Mouse (Mus musculus): ENCODE results near the gene Ercc8. TPM values are rescaled to one million over a fixed set of nuclear protein-coding genes. Genes with fewer than 3 reads are reported as not detected.

The Ercc8 gene
- polyA plus RNA-seq, 1 experiment from 2014 or later = 19.4 TPM

DNA sequence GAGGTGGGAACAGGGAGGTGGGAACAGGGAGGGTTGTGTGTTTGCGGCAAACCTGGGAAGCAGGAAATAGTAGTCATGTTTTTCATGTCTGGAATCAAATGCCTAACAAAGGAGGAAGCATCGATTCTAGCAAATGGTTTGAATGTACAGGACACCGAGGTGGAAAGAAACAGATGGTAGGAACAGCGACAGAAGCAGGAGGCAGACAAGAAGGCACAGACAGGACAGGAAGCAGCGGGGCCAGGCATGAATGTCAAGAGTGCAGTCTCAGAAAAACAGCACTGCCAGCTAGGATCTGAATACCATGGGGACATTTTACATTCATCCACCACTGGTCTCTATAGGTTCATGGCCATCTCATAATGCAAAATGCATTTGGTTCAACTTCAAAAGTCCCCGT, 36.9 kb downstream of the Ercc8 start:
- ATAC-seq (replicated peaks; ENCODE audit: low FRiP score, low TSS enrichment, low read depth) (no peak), DNase-seq (ENCODE audit: low spot score) (no peak)
- 82% methylated on average over 6 of the region's 6 CpGs for WGBS
- no peak overlapping the region for H3K27ac ChIP-seq (ENCODE audit: low read depth)
- no peaks in the 10 kb centered on the region for H3K27me3 ChIP-seq (replicated peaks; ENCODE audit: control insufficient read depth, insufficient read depth, low read length)
- no peaks in the 10 kb centered on the region for H3K4me1 ChIP-seq (replicated peaks; ENCODE audit: control insufficient read depth, insufficient read depth, low read length)
- no peak overlapping the region for H3K4me2 ChIP-seq (ENCODE audit: low read length)
- no peaks in the 10 kb centered on the region for H3K9me3 ChIP-seq (ENCODE audit: control insufficient read depth, low read length)
- H3K36me3 ChIP-seq (ENCODE audit: control insufficient read depth, insufficient read depth, low read length) = peaks cover 16% of the 10 kb centered on the region
- no peak overlapping the region for H3K4me3 ChIP-seq (ENCODE audit: low read depth, low read length)
- H3K9ac ChIP-seq (ENCODE audit: low read length) = no peak overlapping the region

DNA sequence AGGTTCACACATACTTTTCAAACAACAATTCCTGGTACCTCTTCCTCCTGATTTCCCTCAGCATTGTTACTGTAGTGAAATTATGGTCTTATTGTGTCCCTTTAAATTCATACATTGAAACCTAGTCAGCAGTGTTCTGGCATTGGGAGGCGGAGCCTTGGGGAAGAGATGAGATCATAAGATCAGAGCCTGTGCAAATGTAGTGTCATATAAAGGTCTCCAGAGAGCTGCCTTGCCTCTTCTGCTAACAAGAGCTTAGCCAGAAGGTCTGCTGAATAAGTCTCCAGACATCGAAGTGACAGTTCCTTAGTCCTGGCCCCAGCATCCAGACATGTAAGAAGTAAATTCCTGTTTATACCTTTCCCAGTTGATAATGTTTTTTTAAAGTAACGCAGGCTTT, 46.3 kb downstream of the Ercc8 start:
- Histone ChIP-seq H3K27me3 (replicated peaks; ENCODE audit: control insufficient read depth, insufficient read depth, low read length) (no peaks in the 10 kb centered on the region), H3K36me3 (ENCODE audit: control insufficient read depth, insufficient read depth, low read length) (no peaks in the 10 kb centered on the region), H3K9me3 (ENCODE audit: control insufficient read depth, low read length) (no peaks in the 10 kb centered on the region), H3K4me2 (ENCODE audit: low read length) (no peak overlapping the region), H3K27ac (ENCODE audit: low read depth) (no peak overlapping the region), H3K9ac (ENCODE audit: low read length) (no peak overlapping the region), H3K4me3 (ENCODE audit: low read depth, low read length) (no peak overlapping the region), H3K4me1 (replicated peaks; ENCODE audit: control insufficient read depth, insufficient read depth, low read length) (no peaks in the 10 kb centered on the region)
- DNase-seq (ENCODE audit: low spot score) (no peak), ATAC-seq (replicated peaks; ENCODE audit: low FRiP score, low TSS enrichment, low read depth) (no peak)
- 62% methylated on average over 3 of the region's 3 CpGs for WGBS

DNA sequence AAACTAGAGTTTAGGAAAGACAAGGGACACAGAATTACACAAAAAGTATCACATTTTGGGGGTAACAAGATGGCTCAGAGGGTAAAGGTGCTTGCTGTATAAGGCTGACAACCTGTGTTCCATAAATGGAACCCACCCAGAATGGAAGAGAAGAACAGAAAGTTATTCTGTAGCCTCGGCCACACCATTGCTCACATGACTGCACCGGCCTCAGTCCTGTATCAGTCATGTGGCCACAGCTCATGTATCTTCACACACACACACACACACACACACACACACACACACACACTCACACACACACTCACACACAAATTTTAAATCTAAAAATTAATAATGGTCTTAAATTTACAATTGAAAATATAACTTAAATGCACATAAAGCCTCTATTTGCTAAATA, 48.9 kb downstream of the Ercc8 start:
- Histone ChIP-seq H3K4me3 (ENCODE audit: low read depth, low read length) (no peak overlapping the region), H3K9me3 (ENCODE audit: control insufficient read depth, low read length) (no peaks in the 10 kb centered on the region), H3K9ac (ENCODE audit: low read length) (no peak overlapping the region), H3K36me3 (ENCODE audit: control insufficient read depth, insufficient read depth, low read length) (no peaks in the 10 kb centered on the region), H3K27me3 (replicated peaks; ENCODE audit: control insufficient read depth, insufficient read depth, low read length) (no peaks in the 10 kb centered on the region), H3K4me2 (ENCODE audit: low read length) (no peak overlapping the region), H3K4me1 (replicated peaks; ENCODE audit: control insufficient read depth, insufficient read depth, low read length) (no peaks in the 10 kb centered on the region), H3K27ac (ENCODE audit: low read depth) (no peak overlapping the region)
- WGBS = 81% methylated on average over 2 of the region's 2 CpGs
- DNase-seq (ENCODE audit: low spot score) (no peak), ATAC-seq (replicated peaks; ENCODE audit: low FRiP score, low TSS enrichment, low read depth) (no peak)

DNA sequence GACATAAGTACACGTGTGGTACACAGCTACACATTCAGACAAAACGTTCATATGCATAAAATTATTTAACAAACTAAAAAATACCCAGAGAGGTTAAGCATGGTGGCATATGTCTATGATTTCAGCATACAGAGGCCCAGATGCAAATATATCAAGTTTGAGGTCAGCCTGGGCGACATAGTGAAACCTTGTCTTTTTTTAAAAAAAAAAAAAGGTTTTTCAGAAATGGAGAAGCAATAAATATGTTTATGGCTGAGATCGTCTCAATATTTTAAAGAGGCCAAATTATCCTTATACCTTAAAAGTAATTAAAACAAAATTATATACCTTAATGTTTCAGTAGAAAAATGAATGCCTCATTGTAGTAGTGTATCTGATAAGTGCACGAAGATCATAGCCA, 49.6 kb downstream of the Ercc8 start:
- Histone ChIP-seq H3K4me2 (ENCODE audit: low read length) (no peak overlapping the region), H3K4me1 (replicated peaks; ENCODE audit: control insufficient read depth, insufficient read depth, low read length) (no peaks in the 10 kb centered on the region), H3K36me3 (ENCODE audit: control insufficient read depth, insufficient read depth, low read length) (no peaks in the 10 kb centered on the region), H3K9me3 (ENCODE audit: control insufficient read depth, low read length) (no peaks in the 10 kb centered on the region), H3K4me3 (ENCODE audit: low read depth, low read length) (no peak overlapping the region), H3K27ac (ENCODE audit: low read depth) (no peak overlapping the region), H3K27me3 (replicated peaks; ENCODE audit: control insufficient read depth, insufficient read depth, low read length) (peaks cover 2% of the 10 kb centered on the region; the same call in 1 of the 2 replicates), H3K9ac (ENCODE audit: low read length) (no peak overlapping the region)
- WGBS = 70% methylated on average over 5 of the region's 5 CpGs
- DNase-seq (ENCODE audit: low spot score) (no peak), ATAC-seq (replicated peaks; ENCODE audit: low FRiP score, low TSS enrichment, low read depth) (no peak)

DNA sequence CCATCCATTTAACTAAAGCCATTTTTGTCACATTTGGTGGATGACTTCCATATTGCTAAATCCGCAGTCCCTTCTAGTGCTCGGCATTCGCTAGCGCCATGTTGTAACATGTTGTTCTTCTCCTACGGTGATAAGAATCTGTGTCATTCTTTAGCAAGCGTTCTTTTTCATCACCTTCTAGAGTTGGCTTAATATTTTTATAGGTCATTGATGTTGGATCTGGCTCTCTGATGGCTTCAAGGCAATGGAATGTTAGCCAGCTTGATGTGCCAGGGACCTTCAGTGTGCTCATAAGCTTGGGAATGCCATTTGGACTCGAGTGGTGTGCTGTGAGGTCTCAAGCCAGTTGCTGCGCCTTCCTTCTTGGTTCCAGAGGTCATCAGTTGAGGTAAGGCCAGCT, 52.4 kb downstream of the Ercc8 start:
- Histone ChIP-seq H3K4me1 (replicated peaks; ENCODE audit: control insufficient read depth, insufficient read depth, low read length) (peaks cover 2% of the 10 kb centered on the region; the same call in 1 of the 2 replicates), H3K4me2 (ENCODE audit: low read length) (no peak overlapping the region), H3K27me3 (replicated peaks; ENCODE audit: control insufficient read depth, insufficient read depth, low read length) (peaks cover 18% of the 10 kb centered on the region), H3K27ac (ENCODE audit: low read depth) (no peak overlapping the region), H3K9me3 (ENCODE audit: control insufficient read depth, low read length) (no peaks in the 10 kb centered on the region), H3K9ac (ENCODE audit: low read length) (no peak overlapping the region), H3K36me3 (ENCODE audit: control insufficient read depth, insufficient read depth, low read length) (no peaks in the 10 kb centered on the region), H3K4me3 (ENCODE audit: low read depth, low read length) (no peak overlapping the region)
- no peak for DNase-seq (ENCODE audit: low spot score)
- 91% methylated on average over 8 of the region's 8 CpGs for WGBS
- no peak for ATAC-seq (replicated peaks; ENCODE audit: low FRiP score, low TSS enrichment, low read depth)

DNA sequence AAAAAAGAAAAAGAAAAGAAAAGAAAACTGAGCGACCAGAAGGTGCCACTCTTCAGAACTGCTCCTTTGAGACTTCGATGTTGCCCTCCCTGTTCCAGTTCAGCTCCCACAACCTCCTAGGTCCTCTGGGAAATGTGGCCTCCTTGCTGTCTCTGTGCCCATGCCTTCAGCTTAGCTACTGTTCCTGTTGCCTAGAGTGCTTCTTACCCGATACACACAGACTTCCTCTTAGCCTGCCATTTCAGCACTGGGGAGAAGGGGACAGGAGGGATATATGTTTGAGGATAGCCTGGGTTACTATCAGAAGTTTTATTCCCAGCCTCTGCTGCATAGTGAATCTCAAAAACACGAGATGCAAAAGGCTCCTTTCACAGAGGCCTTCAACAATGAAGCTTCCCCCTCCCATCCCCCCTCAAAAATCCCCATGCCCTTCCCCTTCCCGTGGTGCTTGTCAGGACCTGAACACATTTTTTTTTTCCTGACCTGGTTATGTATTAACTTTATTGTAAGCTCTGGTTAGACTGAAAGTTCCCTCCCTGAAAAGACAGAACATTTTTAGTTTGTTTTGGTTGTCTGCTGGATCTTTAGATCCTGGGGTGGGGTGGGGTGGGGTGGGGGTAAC, 54.0 kb downstream of the Ercc8 start:
- Histone ChIP-seq H3K9ac (ENCODE audit: low read length) (no peak overlapping the region), H3K36me3 (ENCODE audit: control insufficient read depth, insufficient read depth, low read length) (no peaks in the 10 kb centered on the region), H3K4me2 (ENCODE audit: low read length) (no peak overlapping the region), H3K4me1 (replicated peaks; ENCODE audit: control insufficient read depth, insufficient read depth, low read length) (peaks cover 4% of the 10 kb centered on the region; the same call in 1 of the 2 replicates), H3K27me3 (replicated peaks; ENCODE audit: control insufficient read depth, insufficient read depth, low read length) (peaks cover 21% of the 10 kb centered on the region), H3K4me3 (ENCODE audit: low read depth, low read length) (no peak overlapping the region), H3K27ac (ENCODE audit: low read depth) (peak overlapping the region; percentile 43), H3K9me3 (ENCODE audit: control insufficient read depth, low read length) (no peaks in the 10 kb centered on the region)
- DNase-seq (ENCODE audit: low spot score) (peak; percentile 58), ATAC-seq (replicated peaks; ENCODE audit: low FRiP score, low TSS enrichment, low read depth) (no peak)
- WGBS = 49% methylated on average over 5 of the region's 5 CpGs

DNA sequence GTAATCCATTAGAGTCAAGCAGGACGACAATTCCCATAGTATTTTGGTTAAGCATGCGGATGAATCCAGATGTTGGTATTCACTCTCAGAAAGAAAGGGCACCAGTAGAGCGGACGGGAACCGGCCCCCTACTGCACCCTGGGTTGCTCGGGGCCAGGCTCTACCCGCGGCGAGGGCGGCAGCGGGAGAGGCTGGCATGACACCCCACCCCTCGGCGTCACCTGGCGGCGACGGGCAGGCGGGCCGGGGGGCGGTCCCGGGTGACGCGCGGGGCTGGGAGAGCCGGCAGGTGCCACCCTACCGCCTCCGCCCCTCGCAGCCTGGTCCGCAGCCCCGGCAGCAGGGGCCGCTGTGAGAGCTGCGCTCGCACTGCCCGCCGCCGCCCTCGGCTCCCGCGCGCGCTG, 55.6 kb downstream of the Ercc8 start, which contains the start of gene Elovl7:
TSS of gene Elovl7 (plus strand) at position 324 of the 404 bp plus-strand sequence.
- Histone ChIP-seq H3K4me2 (ENCODE audit: low read length) (peak within 1 kb of the TSS; percentile 91), H3K27ac (ENCODE audit: low read depth) (no peak within 1 kb of the TSS)
- peak; percentile 85 for DNase-seq (ENCODE audit: low spot score)

DNA sequence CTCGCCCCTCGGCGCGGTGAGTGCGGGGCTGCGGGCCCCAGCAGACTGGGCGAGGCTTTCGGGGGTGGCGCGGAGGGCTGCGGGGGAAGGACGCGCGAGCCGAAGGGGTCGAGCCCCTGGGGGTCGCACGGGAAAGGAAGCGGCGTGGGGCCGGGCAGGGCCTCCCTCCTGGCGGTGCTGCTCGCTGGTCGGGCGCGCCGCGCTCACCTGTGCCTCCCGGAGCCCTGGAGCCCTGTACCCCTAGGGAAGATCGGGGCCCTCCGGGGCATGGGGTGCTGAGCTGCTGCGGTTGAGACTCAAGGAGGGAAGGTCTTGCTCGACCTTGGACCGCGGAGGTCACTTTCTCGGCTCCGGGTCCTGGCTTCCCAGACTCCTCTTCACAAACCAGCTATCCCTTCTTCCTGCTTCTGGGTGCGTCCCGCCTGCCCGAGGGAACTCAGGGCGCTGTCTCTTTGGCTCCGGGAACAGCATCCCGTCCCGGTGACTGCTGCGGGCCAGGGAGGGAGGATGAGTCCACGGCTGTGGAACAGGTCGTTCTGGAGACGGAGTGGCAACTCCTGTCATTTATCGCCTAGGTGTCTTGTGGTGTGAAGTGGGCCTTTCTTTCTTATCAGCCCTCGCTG, 56.1 kb downstream of the Ercc8 start:
- H3K27ac ChIP-seq (ENCODE audit: low read depth) = no peak overlapping the region
- no peaks in the 10 kb centered on the region for H3K36me3 ChIP-seq (ENCODE audit: control insufficient read depth, insufficient read depth, low read length)
- H3K9me3 ChIP-seq (ENCODE audit: control insufficient read depth, low read length) = no peaks in the 10 kb centered on the region
- peak overlapping the region; percentile 91 for H3K4me2 ChIP-seq (ENCODE audit: low read length)
- peak overlapping the region; percentile 65 for H3K4me3 ChIP-seq (ENCODE audit: low read depth, low read length)
- peak overlapping the region; percentile 62 for H3K9ac ChIP-seq (ENCODE audit: low read length)
- WGBS = under 1% methylated on average over 37 of the region's 50 CpGs
- peaks cover 4% of the 10 kb centered on the region; the same call in 1 of the 2 replicates for H3K4me1 ChIP-seq (replicated peaks; ENCODE audit: control insufficient read depth, insufficient read depth, low read length)
- ATAC-seq (replicated peaks; ENCODE audit: low FRiP score, low TSS enrichment, low read depth) = peak; percentile 77
- peaks cover 21% of the 10 kb centered on the region for H3K27me3 ChIP-seq (replicated peaks; ENCODE audit: control insufficient read depth, insufficient read depth, low read length)
- peak; percentile 85 for DNase-seq (ENCODE audit: low spot score)

More for the DNA sequence above, 55.6 kb downstream of the Ercc8 start, which contains the start of gene Elovl7:
- H3K27me3 ChIP-seq (replicated peaks; ENCODE audit: control insufficient read depth, insufficient read depth, low read length) = peaks cover 21% of the 10 kb centered on the region
- H3K9ac ChIP-seq (ENCODE audit: low read length) = peak within 1 kb of the TSS; percentile 62
- H3K9me3 ChIP-seq (ENCODE audit: control insufficient read depth, low read length) = no peaks in the 10 kb centered on the region
- H3K36me3 ChIP-seq (ENCODE audit: control insufficient read depth, insufficient read depth, low read length) = no peaks in the 10 kb centered on the region
- peaks cover 4% of the 10 kb centered on the region; the same call in 1 of the 2 replicates for H3K4me1 ChIP-seq (replicated peaks; ENCODE audit: control insufficient read depth, insufficient read depth, low read length)
- WGBS = 2% methylated on average over 33 of the region's 40 CpGs
- peak within 1 kb of the TSS; percentile 65 for H3K4me3 ChIP-seq (ENCODE audit: low read depth, low read length)
- peak; percentile 95 for ATAC-seq (replicated peaks; ENCODE audit: low FRiP score, low TSS enrichment, low read depth)

Data from intestine, embryonic 14.5 days (tissue).